Mouse (Mus musculus): ENCODE data around the gene Abcc10.

Gene Abcc10

DNA sequence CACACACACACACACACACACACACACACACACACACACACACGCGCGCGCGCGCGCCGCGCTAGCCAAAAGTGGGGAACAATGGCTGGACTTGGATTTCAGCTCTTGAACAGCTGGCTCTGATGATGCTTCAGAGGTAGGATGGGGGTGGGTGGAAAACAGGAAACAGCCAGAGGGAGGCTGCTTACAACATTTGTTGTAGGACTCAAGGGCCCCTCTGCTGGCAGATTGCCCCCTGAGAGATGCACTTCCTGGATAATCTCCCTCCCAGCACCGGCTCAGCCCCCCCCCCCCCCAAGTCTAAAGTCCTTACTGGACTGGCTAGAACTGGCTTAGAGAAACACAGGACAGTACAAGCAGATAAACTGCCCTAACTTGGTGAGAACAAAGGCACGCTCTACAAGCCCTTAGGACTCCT lies 40.5 kb downstream of the Abcc10 start:
- intact Hi-C loops (cut with DNase I): no loop called here

DNA sequence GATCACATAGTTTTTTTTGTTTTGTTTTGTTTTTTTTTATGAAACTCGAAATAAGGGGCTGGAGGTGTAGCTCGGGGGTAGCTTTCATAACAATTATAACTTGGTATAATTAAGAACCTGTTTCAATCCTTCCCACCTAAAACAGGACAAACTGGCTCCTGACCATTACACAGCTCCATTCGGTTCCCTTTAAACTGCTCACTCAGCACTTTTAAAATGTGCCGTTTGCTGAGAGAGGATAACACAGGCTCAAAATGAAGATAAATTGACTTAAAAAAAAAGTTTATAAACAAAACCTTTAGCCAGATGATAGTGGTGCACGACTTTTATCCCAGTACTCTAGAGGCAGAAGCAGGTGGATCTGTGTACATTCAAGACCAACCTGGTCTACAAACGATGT lies 42.7 kb downstream of the Abcc10 start:
- intact Hi-C loops (cut with DNase I): no loop called here

DNA sequence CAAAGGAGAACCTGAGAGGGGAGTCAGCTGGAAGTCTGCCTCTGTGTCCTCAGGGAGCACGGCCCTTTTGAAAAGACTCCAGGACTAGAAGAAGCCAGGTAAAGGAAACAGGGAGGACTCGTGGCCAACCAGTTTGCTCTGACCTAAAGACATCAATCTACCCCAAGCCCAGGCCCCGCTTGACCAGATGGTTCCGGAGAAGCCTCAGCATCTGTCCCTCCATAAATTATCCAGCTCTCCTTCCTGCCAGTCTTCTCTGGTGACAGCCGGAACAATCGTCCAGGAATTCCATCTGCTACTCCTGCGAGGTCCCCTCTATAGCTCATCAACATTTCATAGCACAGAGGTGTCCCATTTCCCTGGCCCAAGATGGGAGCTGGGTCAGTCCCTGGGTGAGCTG lies 43.5 kb downstream of the Abcc10 start:
- intact Hi-C loops (cut with DNase I): no loop called here

DNA sequence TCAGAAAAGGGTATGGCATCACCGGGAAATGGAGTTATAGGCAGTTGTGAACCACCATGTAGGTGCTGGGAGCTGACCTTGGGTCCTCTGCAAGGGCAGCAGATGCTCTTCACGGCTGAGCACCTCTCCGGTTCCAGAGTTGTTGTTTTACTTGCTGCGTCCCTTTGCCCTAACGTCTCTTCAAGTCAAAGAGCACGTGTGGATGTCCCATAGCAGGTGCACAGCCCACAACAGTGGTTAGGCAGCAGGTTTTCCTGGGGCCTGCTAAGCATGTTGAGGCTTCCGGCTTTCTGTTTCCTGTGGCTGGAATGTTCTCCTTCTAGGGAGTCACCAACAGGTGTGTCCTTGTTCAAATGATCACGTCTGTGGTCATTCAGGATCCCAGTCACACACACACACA lies 44.2 kb downstream of the Abcc10 start:
- intact Hi-C loops (cut with DNase I): no loop called here

DNA sequence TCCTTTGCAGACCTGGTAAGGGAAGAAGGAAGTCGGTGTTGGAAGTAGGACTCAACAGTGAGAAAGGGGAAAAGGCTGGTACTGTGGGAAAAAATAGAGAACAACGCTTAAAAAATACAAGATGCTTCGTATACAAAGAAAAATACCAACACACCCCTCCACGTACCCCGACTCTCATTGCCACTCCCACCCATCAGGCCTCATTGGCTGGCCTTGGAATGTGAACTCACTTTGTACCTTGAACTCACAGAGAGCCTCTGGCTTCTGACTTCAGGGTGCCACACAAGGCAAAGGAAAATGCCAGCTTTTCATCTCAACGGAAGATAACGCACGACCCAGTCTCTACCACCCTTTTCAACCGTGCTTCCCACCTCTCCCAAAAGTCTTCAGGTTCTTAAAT lies 45.0 kb downstream of the Abcc10 start:
- intact Hi-C loops (cut with DNase I): no loop called here

DNA sequence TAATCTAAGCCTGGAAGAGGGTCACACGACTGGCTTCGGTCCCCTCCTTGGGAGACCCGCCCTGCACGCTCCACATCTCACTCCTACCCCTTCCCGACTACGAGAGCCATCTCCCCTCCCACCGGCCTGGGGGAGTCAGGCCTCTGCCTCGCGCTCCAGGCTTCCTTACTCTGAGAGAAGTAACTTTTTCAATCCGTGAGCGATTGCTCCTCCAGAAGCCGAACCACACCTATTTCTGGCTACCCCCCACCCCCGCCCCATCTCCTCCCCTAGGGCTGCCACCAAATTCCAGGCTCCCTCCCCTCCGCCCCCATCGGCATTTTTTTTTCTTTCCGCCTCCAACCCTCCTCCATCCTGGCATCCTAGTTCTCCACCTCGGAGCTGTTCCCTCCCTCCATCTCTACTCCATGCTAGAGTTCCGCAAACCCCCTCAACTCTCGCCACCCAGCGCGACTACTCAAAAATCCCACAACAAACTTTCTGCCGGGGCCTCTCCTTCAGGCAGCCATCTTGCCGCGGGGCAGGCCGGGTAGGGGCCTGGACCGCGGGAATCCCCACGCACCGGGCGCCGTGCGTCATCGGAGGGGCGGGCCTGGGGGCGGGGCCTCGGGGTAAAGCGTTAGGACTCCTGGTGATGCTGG lies 45.5 kb downstream of the Abcc10 start, which contains the start of gene Tjap1:
Tjap1 (minus strand) TSS at position 544 of the 641 bp plus-strand sequence.
- intact Hi-C loops (cut with DNase I): no loop called here

DNA sequence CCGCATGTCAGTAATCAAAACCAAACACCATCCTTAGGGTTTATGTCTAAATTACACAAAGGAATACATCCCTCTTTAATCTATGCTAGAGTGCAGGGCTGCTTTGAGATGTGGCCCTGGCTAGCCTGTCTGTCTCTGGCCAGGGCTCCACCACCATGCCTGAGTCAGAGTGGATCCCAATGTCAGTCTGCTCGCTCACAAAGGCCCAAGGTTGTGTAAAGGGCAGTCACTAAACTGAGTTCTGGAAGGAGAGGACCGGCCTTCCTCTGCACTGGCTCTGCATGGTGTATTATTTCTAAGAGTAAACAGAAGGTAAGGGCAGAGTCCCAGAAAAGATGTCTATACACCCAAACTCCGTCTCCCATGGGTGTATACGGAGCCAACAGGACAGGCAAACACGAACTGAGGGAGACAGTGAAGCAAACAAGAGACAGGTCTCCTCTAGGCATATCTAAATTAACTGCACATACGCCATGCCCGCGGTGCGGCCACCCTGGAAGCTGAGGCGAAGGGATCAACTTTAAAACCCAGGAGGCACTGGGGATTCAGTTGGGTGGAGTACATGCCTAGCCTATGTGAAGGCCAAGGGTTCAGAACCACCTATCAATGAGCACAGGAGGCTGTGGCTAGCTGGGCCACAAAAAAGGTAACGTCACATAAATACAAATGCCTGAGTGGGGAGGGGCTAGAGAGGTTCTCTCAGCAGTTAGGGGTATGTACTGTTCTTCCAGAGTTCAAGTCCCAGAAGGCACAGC lies 50.0 kb downstream of the Abcc10 start:
- intact Hi-C loops (cut with DNase I): no loop called here

DNA sequence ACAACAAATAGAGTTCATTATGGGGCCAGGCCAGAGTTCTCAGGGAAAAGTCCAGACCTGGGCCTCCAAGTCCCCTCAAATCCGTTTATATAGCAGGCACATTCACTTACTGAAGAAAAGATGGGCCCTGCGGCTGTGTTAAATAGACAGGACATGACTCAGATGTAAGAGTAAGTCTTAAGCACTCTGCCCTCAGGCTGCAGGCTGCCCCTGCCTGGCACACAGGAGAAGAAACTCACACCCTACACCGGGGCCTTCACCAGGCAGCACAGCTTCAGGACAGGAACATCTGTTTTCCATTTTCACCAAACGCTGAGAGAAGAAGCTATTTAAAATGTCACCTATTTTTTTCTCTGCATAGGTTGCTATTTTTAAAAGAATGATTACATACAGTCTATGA lies 50.6 kb downstream of the Abcc10 start:
- intact Hi-C loops (cut with DNase I): no loop called here

DNA sequence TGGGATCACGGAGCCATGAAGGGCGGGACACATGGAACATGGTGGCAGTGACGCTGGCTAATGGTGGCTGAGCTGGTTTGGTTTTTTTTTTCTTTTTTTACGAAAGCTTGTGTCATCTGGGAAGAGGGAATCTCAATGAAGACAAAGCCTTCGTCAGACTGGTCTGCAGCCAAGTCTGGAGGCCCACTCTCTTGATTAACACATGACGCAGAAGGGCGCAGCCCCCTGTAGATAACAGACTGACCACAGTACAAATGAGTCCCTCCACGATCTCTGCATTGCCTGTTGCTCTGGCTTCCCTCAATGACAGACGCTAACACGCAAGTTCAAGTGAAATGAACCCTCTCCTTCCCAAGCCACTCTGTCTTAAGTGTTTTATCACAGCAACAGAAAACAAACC lies 52.6 kb downstream of the Abcc10 start:
- intact Hi-C loops (cut with DNase I): no loop called here

DNA sequence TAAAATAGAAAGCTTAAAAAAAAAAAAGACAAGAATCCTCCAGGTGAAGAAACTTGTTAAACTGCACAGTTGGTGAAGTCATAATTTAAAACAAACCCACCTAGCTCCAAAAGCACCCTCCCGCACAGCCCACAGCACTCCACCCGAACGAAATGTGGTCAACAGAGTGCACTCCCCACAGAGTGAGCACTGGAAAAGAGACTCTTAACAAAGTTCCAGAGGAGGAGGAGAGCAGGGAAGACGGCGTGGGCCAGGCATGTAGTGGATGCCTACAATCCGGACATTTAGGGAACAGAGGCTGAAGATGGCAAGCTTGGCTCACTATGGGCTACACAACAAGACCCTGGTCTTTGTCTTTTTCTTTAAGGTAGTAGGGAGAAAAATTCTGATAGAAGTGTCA lies 53.1 kb downstream of the Abcc10 start:
- intact Hi-C loops (cut with DNase I): no loop called here

DNA sequence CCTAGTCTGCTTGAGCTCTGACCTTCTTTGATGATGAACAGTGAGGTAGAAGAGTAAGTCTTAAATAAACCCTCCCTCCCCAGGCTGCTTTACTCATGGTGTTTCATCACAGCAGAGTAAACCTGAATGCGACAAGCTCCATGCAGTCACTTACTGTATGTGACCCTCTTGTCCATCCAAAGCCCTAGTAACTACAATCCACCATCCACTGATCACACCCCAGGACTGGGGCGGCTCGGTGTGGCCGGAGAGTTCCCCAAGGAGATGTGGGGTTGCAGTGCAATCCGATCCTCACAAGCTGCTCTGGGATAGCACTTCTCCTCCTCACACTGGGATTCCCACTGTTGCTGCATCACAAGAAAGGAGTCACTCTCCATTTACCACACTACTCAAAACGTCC lies 53.7 kb downstream of the Abcc10 start:
- intact Hi-C loops (cut with DNase I): no loop called here

DNA sequence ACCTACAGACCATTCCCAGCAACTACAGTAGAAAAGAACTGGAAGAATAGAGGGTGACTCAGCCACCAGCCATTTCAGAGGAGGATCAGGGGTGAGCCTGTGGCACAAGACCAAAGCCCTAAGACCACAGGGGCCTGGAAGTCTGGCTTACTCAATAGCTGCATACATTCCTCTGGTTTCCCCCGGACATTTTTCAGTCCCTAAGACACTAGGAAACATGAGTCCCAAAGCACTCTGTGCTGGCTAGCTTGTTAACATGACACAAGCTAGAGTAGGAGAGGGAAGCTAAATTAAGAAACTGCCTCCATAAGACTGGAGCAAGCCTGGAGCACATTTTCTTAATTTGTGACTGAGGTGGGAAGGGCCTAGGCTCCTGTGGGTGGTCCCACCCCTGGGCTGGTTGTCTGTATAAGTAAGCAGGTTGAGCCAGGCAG lies 54.3 kb downstream of the Abcc10 start:
- intact Hi-C loops (cut with DNase I): no loop called here

DNA sequence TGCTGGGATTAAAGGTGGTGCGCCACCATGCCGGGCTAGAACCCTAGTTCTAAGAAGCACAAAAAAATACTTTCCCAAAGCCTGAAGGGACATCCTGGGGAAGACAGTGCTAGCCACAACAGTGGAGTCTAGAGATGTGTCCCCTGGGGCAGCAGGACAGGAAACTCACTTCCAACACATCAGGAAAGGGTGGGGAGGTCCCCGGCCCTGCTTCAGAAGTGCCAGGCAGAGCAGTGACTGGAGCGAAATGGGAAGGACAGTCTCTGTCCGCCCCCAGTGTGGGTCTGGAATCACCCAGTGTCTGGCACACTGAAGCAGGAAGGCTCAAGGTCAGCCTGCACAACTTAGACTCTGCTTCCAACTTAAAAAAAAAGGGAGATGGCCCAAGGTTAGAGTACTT lies 55.5 kb downstream of the Abcc10 start:
- intact Hi-C loops (cut with DNase I): no loop called here

DNA sequence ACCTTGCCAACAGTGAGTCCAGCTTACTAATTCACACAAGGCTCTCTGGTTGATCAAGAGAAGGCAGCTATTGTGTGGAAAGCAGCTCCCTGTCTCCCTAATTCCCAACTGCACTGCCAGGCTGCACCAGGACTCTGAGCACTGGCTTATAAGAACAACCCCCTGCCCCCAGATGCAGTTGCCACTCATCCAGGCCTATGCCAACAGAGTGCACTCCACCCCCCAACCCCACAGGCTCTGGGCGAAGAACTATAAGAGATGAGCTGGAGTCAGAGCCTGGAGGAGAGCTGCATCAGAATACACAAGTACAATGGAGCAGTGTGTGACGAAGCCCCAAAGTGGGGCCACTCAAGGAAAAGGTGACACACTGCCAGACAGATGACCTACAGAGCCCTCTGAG lies 56.1 kb downstream of the Abcc10 start:
- intact Hi-C loops (cut with DNase I): no loop called here

DNA sequence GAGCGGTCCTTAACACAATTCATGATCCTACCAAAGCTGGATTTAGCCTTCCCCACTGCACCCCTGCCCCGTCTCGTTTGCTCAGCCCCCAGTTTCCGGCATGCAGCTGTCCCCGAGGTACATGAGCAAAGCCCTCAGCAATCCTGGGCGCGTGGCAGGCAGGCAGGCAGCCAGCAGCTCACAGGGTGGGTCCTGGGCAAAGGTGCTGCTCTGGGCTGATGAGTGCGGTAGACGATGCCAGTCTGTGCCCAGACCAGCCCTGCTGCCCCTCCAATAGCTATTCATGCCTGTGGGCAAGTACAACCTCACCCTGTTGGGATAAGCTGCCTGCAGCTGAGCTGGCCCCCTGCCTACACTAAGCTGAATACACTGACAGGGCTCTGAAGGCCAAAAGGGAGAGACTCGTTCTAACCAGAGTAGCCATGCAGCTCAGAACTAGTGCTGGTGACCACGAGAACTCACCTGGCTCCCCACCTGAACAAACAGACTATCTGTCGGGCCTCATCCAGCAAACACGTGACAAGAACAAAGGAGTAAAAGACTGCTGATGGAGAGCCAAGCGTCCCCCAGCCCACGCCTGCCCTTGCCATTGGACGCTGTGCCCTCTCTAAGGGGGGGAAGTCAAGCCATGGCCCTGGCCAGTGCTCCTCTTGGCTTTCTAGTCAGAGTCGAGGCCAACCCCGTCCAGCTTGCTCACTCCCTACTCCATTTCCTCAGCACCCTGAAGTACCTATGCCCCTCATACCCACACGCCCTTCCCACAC lies 58.2 kb downstream of the Abcc10 start:
- intact Hi-C loops (cut with DNase I): loop anchor here (10.0 kb wide), 1 partner anchor 125 kb away; no protein-coding TSS in a partner anchor

DNA sequence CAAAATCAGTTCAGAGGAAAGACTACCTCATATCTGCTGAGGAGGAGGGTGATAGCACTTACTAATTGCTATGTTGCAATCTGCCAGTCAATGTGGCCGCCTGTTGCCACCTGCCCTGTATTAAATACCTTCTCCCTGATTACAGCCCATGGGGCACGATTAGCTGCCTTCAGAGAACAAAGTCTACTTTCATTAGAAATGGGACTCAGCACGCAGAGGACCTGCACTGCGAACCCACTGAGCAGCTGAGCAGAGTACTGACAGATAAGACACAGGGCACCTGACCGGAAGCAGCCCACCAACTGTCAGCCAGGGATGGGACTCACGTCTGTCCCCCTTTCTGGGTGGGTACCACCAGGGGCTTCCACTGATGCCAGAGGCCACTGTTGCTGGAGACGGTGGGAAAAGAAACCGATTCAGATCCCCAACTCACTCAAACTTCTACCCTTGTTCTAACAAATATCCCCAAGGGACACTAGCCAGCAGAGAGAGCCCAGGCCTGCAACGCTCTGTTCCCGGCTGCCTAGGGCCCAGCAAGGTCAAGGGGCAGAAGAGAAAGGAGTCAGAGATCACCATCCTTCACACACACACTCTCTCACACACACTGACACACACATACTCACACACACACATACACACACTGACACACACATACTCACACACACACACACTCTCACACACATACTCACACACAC lies 60.0 kb downstream of the Abcc10 start:
- intact Hi-C loops (cut with DNase I): loop anchor here (10.0 kb wide), 1 partner anchor 127 kb away; no protein-coding TSS in a partner anchor

DNA sequence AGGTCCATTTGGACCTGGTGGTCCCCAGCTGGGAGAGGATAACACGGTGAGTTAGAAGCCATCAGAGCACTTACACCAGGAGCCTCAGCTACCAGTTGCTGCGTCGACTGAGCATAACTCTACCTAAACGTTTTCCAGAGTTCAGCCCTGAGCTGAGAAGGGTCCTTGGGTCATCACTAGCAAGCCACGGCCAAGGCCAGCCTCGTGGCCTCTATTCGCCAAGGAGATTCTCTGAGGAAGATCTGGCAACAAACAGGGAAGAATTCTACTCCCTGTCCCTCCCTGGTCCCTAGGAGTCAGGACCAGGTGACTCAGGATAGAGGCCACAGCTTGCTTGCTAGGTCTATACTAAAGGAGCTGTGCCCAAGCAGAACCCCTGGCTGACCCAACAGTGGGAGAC lies 60.6 kb downstream of the Abcc10 start:
- intact Hi-C loops (cut with DNase I): loop anchor here (10.0 kb wide), 1 partner anchor 127 kb away; no protein-coding TSS in a partner anchor

DNA sequence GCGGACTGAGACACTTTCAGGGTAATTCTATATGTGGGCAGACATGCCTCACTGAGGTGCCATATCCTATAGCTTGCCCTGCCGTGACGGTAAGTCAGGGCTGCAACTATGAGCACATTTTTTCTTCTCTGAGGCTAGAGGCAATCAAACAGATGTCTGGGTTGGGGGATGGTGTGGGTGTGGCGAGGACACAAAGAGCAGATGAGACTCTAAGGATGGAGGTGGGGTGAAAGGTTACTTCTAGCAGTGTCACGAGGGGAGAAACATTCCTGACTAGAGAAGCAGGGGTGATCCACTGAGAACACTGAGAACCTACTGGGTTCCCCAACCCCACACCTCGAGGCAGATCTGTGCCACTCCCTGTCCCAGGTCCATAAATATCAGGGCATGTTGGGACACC lies 61.2 kb downstream of the Abcc10 start:
- intact Hi-C loops (cut with DNase I): loop anchor here (1.0 to 10.0 kb wide), 2 partner anchors 31 to 128 kb away; no protein-coding TSS in a partner anchor

DNA sequence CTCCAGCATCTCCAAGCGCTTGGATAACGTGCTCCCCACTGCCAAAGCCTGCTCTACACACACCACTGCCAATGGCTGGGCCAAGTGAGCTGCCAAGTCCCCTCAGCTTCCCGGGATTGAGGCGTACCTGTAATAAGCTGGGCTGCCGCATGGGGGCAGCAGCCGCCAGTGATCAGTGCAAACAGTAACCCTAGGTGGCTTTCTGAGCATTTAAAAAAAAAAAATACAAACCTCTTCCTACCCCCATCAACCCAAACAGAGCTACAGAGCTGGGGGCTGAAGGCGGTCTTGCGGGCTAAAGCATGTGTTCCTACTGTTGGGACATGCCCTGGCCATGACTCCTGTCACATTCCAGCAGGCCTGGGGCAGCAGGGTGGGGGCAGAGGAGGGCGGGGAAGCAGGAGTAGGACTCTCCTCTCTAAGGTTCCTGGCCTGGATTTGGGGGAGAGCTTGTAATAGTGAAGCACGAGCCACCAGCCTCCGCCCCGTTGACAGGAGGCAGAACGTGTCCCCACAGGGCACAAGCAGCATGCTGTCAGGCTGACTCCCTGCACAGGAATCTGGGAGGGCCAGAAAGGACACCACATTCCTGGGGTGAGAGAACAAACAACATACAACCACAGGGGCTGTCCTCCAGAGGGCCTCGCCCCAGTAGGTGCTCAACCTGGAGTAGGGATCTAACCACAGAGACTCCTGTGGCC lies 62.1 kb downstream of the Abcc10 start:
- intact Hi-C loops (cut with DNase I): loop anchor here (1.0 to 10.0 kb wide), 2 partner anchors 32 to 129 kb away; no protein-coding TSS in a partner anchor

DNA sequence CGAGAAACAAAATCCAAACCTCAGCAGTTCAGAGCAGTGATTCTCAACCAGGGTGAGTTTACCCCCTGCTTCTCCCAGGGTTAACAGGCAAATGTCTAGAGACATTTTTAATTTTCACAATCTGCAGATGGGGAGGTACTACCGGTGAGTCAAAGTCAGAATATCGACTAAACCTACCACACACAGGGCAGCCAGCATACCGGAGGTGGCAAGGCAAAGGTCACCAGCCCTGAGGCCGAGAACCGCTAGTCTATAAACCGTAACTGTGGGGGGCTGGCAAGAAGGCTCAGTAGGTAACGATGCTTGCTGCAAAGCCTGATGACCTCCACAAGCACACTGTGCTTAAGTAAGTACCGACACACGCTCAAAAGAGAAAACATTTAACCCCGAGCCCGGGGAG lies 62.6 kb downstream of the Abcc10 start:
- intact Hi-C loops (cut with DNase I): loop anchor here (10.0 kb wide), 1 partner anchor 129 kb away; no protein-coding TSS in a partner anchor

All from adrenal gland (tissue).